Mouse (Mus musculus): ENCODE results near the gene Arl15.

Arl15 gene

DNA sequence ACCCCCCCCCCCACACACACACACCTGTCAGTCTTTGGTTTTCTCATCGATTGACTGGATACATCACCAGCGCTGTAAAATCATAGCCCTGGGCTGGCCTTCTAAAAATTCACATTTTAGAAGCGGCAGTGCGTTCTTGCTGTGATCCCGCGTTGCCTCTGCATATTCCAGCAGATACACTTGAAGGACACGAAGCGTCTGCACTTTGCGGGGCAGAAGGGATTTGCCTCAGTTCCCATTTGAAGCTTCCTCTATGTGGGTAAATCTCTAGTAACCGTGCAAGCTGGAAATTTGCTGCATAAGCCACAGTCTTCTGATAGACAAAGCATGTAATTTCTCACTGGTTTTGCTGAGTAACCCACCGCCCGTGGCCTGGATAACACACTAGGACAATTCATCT lies 84.3 kb downstream of the Arl15 start:
- no peak for DNase-seq

DNA sequence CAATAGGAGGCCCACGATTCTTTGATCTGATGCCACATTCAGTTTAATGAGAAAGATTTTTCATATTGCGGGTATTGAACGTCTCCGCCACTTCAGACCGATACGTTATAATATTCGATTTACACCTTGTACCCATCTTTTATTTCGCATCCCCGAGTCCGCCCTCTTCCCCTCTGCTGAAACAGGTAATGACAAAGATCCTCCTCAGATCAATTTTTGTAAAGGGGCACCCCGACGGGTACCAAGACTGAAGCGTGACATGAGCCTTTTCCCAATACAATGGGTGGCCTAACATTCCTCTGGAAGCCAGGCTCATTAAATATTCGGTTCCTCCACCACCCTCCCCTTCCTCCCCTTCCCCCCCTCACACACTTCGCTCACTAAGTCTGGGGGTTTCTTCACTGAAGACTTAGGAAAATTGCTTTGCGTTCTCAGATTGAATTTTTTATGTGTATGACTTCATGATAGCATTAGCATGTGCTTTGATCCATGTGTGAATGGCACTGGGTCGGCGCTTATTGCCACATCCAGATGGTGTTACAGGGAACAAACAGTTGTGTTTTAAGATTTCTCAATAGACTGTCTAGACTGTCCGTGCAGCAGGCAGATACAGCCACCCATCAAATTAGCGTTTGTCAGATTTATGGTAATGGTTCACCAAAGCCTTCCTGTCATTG lies 85.5 kb downstream of the Arl15 start:
- no peak for DNase-seq

DNA sequence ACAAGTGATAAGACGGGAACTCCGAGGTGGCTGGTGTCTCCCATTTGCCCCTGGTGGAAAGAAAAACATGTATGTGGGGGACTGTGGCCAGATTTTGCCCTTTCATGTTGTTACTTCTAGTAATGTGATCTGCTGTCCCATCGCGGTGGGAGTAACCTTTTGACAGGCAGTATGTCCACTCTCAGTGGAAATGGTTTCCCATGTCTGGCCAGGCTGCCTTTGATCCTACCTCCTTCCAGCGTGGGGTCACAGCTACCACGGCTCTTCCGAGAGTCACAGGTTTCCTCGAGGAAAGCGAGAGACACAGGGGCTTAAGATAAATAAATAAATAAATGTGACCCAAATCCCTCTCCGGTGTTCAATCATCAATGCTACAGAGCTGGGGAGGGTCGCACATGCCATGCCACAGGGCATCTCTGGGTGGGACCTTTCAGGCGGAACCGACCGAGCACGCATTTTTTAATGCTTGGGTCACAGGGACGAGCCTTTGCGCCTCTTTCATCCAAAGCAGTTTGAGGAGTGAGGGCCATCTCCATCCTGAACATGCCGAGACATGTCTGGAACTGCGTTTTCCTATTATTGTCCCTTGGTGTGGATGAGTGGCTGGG lies 86.4 kb downstream of the Arl15 start:
- no peak for DNase-seq

DNA sequence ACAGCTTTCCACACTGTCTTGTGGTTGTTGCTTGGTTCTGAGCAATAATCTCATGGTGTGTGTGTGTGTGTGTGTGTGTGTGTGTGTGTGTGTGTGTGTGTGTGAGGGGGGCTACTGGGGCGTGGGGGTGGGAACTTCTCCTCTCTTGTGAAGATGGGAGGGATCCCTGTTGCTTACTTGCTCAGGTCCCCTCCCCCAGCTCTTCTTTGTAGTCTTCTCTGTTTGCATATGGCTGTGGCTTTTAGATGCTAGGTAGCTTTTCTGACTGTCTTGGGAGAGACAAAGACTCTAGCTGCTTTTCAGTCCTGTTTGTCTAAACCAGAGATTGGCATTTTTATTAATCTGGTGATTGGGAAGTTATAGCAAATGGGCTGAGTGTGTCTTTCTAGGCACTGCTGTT lies 88.7 kb downstream of the Arl15 start:
- no peak for DNase-seq

DNA sequence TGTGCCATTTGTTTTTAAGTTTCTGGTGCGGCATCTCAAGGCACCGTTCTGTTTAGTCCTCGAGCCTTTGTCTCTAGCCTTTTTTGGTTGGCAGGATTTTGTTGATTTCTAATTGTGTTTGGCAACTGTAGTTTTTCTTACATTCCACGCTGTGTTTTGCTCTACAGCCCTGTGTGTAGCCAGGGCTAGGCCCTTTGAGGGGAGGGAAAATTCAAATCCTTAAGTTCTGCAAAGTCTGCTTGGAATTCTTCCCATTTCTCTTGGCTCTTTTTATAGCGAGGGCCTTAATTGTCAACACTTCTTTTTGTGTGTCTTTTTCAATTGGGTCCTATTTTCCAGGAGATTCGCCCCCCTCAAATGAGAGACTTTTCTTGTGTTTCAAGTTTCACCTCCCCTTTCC lies 92.8 kb downstream of the Arl15 start:
- no peak for DNase-seq

DNA sequence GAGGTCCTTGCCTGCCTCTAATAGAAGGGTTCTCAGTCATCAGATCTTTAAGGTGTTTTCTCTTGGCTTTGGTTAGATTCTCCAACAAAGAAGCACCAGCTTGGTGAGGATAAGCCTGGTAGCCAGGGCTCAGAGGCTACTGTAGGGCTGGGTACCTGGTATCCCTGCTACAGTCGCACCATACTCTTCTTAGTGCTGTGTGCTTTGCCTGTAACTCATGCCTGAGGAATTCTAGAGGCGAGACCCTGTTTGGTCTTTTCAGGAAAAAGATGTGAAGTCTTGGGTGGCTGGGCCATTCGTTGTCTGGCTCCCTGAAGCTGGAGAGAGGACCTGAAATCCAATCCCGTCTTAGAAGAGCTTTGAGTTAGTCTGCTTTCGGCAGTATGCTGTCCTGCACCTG lies 93.8 kb downstream of the Arl15 start:
- DNase-seq: no peak

DNA sequence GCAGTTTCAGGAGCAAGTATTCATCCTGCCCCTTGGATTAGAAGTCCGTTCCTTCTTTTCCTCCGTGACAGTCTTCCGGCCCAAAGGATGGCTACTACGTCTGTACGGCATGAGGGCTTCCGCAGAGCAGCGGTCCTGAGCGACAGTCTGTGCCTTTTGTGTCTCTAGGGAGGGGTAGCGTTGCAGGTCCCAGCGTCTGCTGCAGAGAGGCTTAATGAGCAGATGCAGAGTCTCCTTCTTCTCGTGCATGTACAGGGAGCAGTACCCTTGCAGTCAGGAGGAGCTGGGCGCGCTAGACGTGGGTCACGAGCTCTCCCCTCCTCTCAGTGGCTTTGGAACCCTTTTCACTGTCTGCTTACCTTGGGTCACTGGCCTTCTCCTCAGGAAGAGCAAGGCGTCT lies 94.4 kb downstream of the Arl15 start:
- no peak for DNase-seq

DNA sequence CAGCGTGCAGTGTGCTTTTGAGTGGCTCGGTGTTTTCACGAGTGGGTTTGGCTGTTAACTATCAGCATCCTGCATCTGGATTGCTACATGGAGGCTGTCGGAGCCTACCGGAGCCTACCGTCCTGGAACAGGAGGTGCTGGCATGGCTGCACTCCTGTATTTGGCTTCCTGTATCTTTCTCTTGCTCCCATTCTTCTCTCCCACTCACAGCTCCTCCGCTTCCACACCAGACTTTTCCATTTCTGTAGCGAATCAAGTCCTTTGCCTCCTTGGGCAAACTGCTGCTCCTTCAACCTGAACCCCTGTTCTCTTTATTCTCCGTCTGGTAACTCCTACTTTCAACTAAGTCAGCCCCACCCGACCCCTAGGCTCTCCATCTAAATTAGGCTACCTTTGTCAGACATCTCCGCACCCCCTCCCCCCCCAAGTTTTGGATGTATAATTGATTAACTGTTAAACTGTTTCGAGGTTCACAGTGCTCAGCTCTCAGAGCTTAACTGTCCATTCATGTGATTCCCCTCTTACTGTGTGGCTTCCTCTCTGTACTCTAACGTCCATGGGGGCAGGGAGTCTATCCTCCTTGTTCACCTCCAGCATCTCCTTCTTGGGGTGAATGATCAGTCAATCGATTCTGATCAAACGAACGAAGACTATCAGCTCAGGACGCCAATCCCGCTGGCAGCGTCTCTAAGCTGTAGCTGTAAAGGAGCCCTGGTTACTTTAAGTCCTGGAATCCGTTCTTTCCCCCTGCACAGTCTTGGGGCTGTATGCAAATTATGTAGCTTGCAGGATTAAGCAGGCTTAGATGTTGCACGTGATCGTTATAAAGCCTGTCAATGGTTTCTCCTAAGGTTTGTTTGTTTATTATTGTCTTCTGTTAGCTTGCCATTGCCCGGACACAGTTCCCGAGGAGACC lies 95.1 kb downstream of the Arl15 start:
- no peak for DNase-seq

DNA sequence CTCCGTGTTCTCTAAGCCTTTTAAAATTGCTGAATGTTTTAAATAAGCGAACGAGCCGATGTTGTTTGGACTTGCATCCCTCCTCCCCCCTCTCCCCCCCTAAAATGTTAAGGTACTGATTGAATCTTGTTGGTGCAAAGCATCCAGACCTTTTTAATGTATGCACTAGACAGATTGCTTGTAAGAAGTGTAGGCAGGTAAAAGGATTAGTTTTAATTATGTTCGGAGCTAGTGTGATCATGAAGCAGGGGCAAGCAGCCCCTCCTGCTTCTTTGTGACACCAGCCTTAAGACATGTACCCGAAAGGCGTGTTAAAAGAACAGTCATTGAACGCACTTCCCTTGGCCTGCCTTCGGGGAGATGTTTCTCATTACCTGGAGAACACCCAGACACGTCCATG lies 102.4 kb downstream of the Arl15 start:
- no peak for DNase-seq

DNA sequence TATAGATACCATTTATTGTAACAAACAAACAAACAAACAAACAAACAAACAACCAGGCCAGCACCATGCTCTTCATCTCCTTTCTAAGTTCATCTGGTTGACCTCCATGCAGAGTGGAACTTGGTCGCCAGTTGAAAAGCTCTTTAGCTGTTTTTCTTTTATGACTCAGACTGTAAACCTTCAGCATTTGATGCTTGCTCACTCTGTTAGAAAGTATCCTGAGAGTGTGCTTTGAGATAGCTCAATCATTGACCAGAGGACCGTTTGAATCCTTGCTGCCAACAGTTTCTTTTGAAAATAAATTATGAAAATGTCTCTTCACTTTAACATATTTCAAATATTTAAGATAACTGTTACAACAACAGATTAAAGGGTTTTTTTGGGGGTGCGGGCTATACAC lies 103.2 kb downstream of the Arl15 start:
- no peak for DNase-seq

DNA sequence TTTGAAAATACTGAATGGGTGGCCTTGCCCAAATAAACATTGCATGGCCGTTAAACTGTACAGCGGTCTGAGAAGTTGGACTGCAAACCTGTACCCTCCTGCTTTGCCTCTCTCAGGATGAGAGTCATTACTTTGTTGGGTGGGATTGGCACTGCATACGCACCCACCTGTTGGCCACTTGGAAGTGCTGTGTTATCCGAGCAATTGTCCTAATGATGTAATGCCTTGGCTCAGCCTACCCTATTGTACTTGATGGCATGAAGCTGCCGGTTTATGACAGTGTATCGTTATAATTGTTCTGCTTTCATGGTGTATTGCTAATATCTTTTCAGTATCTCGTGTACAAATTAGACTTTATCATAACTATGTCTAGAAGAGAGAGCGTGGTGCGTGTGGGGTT lies 103.6 kb downstream of the Arl15 start:
- no peak for DNase-seq

DNA sequence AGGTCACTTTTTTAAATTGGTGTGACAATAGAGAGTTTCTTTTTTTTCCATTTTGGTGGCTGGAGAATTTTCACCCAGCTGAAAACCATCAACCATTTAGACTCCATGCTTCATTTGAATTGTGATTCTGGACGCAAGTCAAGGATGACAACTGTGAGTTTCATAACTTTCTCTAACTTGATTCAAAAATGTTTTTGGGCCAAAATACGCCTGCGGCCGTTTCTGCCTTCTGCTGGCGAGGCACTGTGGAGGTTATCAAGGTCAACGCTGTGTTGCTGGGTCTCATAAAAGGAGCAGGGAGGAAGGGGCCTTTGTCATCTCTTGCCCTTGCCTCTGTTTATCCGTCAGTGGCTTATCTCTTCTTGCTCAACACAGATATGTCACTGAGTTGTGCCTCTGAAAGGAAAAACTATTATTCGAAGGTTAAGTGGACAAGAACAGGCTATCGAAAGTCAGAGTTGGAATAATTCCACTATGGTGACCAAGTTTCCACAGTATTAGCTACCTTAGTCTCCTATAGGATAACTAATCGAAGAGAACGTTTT lies 106.8 kb downstream of the Arl15 start:
- no peak for DNase-seq

DNA sequence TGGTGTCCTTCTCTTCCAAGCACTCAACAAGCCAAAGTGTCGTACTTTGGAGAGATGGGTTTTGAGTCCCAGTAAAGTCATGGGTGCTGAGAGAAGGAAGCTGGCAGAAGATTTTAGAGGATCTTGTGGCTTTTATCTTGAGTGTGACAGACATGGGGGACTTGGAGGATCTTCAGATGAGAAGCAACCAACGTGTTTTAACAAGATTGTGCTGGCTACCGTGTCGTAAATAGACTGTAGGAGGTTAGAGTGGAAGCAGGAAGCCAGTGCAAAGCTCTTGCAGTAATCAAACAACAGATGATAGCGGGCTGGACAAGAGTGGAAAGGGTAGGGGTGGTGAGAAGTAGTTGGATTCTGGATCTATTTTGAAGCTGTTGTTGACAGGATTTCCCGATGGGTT lies 109.0 kb downstream of the Arl15 start:
- DNase-seq: no peak

DNA sequence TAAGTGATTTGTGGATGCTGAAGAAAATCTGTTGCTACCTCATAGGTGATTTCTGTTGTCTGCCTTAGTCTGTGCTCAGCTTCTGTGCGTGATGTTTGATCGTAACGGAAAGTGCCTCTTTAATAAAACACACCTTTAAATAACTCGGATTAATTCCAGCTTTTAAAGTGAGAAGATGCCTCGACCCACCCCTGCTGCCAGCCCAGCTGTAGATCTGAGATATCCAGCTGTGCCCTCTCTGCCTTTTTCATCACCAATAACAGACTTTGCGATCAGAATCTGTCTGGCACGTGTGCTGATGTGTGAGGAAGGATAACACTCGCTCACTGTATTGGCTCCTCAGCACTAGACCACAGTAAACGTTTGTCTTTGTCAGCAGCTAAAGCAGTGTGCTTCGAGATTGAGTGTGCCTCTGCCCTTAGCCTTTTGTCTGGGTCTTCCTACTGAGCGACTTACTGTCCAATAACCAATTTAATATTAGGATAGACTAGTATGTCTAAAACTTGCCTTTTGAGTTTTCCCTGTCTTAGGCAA lies 117.7 kb downstream of the Arl15 start:
- no peak for DNase-seq

DNA sequence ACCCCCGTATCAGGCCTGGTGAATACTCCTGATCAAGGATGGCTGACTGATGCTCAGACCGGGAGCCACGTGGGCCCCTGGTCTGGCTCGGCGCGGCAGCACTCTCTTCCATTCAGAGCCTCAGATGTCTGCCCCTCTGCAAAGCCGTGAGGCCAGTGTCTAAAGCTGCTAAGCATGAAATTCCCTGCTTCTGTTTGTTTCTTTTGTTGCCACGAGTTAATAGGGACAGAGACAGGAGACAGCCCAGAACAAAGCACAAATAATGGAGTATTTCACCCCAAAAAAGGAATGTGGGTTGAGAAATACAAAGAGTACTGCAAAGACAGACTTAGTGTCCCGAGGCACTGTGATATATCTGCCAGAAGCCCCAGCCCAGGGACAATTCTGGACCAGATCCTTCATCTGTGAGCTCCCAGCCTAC lies 120.3 kb downstream of the Arl15 start:
- DNase-seq: no peak

DNA sequence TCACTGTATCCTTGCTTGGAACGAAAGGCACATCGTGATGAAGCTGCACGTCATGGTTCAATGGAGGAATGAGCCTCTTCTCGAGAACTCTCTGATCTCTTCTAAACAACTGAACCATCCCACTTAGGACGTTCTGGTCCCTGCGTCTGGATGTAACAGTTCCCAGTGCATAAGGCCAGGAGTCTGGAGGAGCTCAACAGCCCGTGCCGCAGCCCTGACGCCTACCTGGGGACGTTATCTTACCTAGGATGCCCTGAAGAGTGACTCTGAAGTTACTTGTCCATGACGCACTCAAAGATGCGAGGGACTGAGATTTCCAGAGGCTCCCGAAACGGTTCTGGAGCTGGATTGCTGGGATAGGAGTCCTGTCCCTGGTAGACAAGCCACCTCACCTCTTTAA lies 121.4 kb downstream of the Arl15 start:
- no peak for DNase-seq

DNA sequence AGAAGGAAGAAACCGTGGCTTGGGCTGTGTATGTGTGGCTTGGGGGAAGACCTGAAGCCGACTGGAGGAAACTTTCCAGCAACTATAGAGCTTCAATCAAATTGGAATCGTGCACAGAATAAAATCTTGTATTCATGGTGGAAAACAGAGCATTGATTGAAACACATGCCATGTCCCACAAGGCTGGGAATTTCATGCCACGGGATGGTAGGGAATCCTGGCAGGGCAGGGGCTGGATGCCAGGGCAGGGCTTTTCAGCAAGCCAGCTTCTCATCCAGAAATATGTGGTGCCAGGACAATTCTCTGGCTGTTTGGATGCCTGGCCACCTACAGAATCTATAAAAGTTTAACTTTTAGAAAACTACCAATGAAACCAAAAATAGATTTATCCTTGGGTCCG lies 122.5 kb downstream of the Arl15 start:
- DNase-seq: no peak

DNA sequence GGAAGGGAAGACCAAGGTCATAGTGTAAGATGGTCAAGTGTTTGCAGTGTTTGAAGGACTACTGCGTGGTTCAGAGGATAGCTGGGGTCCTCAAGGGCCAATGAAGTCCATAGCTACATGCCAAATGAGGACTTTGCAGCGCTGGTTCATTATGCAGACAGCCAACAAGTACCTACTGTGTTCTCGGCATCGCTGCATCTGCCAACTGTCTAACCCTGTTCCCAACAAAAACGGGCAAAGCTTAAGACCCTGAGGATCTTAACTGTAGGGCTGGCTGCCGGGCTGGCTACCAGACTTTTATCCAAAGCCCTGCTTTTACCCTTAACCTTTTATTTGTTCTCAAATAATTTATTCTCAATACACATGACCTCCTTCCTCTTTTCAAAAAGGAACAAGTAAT lies 123.1 kb downstream of the Arl15 start:
- DNase-seq: no peak

DNA sequence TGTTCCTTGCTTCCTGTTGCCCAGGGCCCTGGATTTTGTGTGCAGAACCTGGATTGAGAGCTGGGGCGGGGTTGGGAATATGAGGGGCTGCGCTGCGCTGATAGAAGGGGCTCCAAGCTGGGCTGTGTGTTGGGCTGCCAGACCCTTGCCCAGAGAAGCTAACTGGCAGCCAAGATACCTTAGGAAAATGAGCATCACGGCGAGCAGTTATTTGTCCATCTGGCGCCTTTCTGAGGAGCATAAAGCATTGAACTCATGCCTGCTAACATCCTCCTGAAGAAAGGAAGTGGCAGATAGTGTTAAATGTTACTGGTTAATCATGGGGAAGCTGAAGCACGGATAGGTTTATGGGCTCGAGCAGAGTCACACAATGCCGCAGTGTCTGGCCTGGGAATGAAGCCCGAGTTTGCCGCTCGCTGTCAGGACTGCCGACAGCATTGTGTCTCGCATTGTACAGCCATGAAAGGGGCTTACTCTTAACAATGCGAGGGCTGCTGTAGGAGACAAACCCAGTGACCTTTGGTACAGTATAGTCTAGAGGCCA lies 123.6 kb downstream of the Arl15 start:
- no peak for DNase-seq

DNA sequence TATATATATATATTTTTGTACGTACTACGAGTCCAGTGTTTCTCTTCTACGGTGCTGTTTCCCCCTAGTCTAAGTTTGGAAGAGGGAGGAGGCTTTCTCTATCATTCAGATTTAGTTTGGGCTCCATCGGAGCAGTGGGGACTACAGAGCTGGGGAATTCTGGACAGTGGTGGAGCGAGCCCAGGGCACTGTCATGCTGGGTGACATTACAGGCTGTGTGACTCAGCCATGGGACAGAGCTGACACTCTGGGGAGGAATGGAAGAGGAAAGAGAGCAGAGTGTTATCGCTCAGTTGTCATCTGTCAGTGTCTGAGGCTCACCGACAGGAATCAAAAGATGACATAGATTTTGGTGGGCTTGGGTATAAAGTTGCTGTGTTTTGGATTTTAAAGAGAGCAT lies 124.4 kb downstream of the Arl15 start:
- no peak for DNase-seq

DNA sequence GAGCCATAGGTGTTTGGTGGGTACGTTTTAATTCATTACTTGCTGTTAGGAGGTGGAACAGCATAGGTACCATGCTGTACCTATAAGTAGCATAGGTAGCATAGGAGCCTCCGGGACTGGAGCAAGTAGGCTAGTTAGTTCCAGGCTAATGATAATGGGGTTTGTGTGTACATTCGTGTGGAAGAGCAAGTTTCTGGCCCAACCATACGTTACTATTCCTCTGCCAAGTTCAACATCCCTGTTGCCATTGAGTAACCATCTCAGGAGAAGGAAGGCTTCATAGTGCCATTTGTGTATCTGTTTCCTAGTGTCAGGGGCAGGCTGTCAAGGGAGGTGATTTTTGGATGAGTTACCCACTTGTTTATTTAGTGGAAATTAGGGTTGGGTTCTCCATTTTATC lies 141.4 kb downstream of the Arl15 start:
- DNase-seq: no peak

DNA sequence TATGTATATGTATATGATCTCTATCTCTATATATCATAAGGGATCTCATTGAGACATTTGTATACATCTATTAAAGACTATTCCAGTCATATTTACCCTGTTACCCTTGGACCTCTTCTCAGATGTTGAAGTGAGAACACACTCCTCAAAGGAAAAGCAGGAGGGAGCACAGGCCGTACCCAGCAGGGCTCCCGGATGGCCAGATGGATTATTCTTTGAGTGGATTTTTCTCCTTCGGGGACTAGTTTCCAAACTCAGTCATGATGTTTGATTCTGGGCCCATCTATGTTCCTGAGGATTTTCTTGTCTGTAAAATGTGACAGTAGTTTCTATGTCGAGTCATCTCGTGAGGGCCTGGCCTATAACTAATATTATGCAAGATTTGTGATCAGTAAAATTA lies 142.9 kb downstream of the Arl15 start:
- DNase-seq: no peak

DNA sequence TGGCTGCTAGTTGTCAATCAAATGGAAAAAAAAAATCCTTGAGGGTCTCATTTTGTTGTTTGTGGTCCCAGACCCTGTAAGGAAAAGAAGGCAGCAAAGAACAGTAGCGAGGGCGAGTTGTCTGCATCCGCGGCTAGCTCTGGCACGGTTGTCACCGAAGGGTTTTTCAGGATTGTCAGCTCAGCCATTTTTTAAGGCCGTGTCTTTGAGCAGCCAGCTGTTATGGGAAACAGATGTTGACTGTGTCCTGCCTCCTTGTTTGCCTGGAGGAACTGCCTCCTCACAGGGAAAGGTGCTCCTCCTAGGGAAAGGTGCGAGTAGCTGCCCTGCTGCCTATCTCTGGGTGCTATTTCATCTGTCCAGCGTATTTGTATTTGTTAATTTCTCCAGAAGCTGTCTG lies 144.3 kb downstream of the Arl15 start:
- DNase-seq: no peak

Measured in right cerebral cortex, postnatal 25 days (tissue).